Mouse (Mus musculus): ENCODE data around the gene Nfil3. TPM values are rescaled to one million over a fixed set of nuclear protein-coding genes. Genes with fewer than 3 reads are reported as not detected.

The Nfil3 gene
- total RNA-seq, 2 experiments from 2014 or later = 15.7 to 39.9 TPM

DNA sequence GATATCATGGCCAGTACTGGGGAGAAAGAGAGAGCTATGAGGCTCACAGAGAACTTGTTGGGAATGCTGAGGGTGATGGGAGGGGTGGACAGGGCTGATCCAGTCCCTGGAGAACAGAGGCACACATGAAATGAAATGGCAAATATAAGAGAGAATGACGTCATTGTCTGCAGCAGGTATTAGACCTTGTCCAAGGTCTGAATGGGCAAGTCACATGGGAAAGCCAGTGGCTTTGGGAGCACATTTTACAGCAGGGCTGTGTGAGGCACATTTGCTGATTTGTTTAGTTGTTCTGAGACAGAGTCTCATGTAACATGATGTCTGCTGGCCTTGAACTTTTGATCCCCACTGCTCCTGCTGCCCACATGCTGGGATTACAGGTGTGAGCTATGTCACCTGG is 7.0 kb upstream of the Nfil3 start:
- no peak for DNase-seq
- intact Hi-C loops (cut with DNase I; ENCODE audit: low total_unique reads) = loop anchor here (5.0 kb wide), 1 partner anchor 326 kb away; no protein-coding TSS in a partner anchor

DNA sequence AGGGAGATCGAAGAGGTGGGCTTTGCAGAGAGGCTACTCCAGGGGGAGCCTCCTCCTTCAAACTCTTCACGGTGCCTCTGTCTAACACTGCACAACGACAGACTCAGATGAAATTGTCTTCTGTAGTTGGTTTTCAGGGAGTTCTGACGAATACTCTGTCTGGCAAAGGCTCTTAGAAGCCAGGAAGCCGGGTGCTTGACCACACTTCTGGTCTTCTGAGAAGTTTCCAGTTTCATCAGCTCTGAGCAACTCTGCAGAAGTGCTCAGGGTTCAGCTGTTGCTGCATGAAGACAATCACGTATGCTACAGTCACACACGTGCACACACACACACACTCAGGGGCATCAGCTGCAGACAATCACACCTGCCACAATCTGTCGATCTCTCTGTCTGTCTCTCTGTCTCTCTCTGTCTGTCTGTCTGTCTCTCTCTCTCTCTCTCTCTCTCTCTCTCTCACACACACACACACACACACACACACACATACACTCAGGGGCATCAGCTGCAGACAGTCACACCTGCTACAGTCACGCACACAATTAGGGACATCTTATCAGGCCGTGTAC is 5.4 kb upstream of the Nfil3 start:
- intact Hi-C loops (cut with DNase I; ENCODE audit: low total_unique reads) = loop anchor here (5.0 kb wide), 1 partner anchor 324 kb away; no protein-coding TSS in a partner anchor
- DNase-seq = no peak

DNA sequence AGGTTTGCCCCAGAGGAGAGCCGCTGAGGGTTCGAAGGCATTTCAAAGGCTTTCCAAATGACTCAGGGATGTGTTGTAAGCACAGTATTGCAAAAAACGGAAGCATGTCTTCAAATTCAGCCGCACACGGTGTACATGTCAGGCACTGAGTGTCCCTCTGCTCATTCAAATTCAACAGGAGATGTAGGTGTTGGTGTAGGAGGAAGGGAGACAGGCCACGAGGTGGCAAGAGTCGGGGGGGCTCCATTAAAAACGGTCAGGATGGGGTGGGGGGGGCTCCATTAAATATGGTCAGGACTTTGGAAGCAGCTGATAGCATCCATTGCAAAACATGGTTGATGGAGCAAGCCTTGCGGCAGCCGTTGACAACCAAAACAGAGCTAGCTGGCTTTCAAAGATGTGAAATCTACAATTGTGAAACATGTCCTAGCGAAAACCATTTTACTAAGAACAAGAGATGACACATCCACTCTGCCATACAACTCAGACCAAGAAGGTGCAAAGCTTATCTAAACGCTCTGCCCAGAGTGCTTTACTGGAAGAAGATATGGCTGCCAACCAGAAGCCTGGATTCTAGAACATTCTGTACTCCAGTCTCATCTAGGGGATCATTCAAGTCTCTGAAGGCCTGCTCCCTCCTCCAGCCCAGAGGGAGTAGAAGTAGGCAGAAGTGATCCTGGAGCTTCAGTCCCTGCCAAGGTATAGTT is 4.8 kb upstream of the Nfil3 start:
- no peak for DNase-seq
- intact Hi-C loops (cut with DNase I; ENCODE audit: low total_unique reads) = loop anchor here (2.0 to 5.0 kb wide), 2 partner anchors 273 to 323 kb away; no protein-coding TSS in a partner anchor

DNA sequence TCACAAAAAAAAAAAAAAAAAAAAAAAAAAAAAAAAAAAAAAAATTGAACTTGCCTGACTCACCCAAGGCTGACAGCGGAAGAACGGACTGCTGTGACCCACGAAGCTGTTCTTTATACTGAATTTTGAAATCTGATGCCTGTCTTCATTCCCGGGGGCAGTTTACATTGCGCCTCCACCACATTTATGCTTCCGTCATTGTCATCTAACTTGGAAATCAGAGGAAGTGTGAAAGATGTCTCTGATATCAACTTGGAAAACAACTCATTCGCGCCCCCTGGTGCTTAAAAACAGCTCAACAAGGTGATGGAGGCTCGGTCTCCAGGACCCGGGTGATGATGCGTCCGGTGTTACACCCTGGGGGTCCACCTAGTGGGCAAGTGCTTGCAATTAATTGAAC is 1.8 kb upstream of the Nfil3 start:
- intact Hi-C loops (cut with DNase I; ENCODE audit: low total_unique reads) = no loop called here
- peak; percentile 84 for DNase-seq

DNA sequence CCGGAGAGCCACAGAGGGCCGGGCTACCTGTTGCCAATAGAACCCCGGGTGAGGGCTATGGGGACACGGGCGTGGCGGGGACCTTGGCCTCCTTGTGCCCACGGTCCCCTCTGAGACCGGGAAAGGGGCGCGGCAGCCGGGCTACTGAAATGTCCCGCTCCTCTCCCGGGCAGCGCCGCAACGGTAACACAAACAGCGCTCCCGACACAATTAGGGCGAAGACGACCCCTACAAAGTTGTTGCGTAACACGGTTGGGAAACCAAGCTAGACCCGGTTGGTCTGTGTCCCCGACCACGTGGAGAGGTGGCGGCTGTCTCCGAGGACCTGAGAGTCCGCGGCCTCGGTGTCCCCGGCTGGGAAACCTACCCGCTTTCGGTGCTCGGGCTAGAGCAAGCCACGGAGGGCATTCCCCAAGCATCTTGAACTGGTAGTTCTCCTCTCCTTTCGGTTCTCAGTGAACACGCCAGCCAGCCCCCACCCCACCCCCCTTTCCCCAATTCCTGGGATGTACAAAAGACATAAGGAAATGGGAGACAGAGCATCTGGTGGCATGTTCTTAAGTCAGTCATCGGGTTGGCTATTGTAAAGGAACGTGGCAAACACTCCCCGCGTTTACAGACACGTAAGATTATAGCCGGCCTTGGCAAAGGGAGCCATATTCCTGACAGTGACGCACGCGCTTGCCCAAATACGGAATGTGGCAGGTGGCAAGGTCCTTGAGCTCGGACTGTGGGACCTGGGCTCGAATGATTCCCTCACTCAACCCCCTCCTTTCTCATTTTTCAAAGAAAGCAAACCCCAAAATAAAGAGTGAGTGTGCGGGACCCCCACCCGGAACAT is 788 bp upstream of the Nfil3 start:
- peak; percentile 35 for DNase-seq
- intact Hi-C loops (cut with DNase I; ENCODE audit: low total_unique reads) = no loop called here

DNA sequence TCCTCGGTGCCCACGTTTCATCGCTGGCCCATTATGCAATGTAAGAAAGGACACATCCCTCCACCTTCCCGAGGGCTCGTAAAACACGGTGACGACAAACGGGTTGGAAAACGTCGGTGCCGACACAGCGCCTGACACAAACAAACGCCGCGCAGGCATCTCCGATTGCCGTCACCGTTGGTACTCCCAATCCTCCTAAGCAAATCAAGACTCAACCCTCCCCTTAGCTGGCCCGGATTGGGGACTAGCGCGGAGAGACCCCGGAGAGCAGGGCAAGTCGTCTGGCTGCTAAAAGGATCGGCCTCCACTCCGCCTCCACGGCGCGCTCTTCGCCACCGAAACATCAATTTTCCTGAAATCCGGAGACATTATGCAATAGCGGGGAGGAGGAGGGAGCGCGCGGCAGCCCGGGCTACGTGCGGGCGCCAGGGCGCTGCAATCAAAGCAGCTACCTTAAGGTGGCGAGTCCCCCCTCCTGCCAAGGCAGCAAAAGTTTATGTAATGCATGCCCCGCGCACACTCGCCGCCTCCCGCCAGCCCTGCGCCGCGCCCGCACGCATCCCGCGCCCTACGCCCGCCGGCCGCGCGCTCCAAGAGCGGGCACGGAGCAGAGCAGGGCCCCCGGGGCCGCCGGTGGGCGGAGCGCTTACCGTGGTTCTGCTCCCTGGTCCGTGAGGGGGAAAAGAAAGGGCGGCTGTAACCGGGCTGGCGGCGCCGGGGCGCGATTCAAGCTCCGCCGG is 492 bp downstream of the Nfil3 start:
- intact Hi-C loops (cut with DNase I; ENCODE audit: low total_unique reads) = no loop called here
- peak; percentile 60 for DNase-seq

DNA sequence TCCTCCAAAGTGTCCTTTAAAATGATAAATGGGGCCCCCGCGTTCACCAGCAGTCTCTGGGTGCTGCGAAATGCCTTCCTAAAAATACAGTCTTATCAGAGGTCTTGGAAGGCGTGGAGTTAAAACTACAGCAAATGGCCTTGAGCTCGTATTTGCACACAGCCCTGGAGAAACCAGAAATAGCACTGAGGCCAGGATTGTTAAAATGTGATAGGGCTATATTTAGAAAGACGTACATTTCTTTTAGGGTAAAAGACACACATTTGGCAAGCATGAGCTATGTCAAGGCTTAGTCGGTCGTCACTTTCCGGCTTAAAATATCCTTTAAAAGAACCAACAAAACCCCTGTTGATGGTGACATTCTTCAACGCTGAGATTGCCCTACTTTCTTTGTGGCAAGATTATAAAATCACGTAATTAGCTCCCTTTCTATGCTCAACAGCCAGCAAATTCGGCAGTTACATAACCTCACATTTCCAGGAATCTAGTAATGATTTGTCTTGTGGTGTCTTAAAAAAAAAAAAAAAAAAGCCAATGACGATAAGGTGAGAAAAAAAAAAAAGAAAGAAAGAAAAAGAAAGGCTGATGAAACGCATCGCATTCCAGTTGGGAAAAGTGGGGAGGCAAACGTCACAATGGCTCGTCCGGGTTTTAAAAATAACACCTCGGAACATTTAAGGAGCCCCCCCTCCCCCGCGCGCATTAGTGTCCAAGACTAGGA is 1.4 kb downstream of the Nfil3 start:
- DNase-seq = no peak
- intact Hi-C loops (cut with DNase I; ENCODE audit: low total_unique reads) = no loop called here

DNA sequence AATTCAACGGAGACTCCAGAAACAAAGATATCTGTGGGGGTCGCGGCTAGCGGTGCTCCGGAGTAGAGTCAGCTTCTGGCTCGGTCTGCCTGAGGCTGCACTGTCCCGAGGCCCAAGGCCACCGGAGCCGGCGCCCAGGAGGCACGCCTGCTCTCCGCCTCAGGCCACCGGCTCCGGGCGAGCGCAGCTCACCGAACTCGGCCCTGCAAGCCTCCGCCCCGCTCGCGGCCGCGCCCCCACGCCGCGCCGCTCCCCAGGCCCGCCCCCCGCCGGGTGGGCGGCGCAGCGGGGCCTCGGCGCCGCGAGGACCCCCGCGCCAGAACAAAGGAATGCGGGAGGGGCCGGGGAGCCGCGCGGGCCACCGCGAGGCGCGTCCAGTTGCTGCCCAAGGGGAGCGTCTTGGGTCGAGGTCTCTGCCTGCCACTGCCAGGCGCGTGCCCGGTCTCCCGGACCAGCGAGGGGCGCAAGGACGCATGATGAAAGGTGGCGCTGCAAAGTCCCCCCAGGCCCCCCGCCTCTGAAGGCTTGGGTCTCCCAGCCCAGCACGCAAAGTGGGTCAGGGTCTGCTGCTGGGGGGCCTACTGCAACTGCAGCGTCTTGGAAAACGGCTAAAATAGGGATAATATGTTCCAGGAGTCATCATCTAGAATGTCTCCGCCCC is 2.4 kb downstream of the Nfil3 start:
- peak; percentile 52 for DNase-seq
- intact Hi-C loops (cut with DNase I; ENCODE audit: low total_unique reads) = no loop called here

DNA sequence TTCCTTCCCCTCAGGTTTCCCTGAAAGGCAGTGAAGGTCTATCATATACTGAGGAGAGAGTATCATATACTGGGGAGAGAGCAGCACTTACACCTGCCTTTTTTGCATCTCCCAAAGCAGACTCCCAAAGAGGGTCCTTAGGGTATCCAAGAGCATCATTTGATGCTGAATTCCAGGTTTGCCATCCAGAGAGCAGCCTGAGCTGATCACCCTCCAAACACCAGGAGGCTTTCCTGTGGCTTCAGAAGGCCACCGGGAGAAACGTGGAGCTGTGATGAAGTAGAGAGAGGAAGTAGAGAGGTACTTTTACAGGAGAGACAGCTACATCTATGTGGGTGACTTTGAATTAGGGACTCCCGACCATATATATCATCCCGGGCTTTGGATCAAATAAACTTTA is 3.1 kb downstream of the Nfil3 start:
- intact Hi-C loops (cut with DNase I; ENCODE audit: low total_unique reads) = no loop called here
- DNase-seq = no peak

DNA sequence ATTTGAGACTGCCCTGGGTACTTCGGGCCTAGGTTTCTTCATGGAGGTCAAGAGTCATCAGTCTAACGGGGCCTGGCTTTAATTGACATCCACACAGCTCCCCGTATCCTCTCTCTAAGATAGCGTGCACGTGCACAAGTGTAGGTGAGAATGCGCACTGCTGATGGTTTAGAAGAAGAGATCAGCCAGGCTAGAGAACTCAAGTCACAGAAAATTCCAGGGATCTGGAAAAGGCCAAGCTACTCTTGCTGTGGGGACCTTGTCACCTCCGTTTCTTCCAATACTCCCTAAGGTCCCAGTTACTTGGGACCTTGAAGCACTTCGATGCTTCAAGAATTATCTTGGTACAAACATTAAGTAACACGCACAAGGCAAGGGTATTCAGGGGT is 3.7 kb downstream of the Nfil3 start:
- intact Hi-C loops (cut with DNase I; ENCODE audit: low total_unique reads) = no loop called here
- no peak for DNase-seq

DNA sequence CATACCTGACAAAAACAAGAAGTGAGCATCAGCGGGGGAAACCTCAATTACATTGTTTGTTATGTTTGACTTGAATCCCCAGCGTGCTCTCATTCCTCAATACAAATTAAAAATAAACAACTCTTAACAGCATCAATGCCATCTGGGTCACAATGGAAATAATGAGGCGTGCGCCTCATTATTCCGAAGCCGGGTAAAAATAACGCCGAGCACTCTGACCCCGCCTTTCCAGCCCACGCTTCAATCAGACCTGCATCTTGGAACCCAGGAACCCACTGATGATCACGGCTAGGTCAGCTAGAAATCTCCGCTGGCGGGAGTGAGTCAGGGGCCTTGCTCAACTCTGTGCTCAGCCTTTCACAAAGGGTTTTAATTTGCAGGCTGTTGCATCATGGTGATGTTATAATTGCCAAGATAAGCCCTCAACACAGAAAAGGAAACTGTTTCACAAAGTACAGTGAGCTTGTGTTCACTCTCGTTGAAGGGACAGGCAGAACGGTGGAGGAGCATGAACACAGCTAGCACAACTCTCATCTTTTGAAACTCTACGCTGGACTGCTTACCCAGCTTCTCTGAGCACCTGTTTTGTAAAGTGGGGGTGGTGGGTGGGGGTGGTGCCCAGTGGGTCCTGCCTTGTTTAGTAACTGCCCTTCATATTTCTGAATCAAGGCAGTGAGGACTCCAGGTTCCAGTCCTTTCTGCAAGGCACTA is 4.2 kb downstream of the Nfil3 start:
- no peak for DNase-seq
- intact Hi-C loops (cut with DNase I; ENCODE audit: low total_unique reads) = no loop called here

DNA sequence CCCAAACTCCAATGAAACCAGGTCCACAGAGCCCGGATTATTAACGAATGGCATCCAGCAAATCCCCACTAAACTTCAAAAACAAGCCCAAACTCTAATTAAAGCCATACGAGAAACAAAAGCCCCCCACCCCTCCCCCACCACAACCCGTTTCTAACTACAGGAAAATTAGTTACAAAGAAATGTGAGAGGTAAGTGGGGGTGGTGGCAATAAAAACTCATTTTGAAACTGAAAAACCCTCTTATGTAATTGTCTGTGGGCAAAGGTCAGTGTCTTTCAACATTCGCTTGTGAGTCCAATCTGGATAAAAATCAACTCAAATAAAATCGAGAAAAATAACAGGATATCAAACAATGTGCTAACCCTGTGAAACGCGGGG is 4.8 kb downstream of the Nfil3 start:
- intact Hi-C loops (cut with DNase I; ENCODE audit: low total_unique reads) = no loop called here

DNA sequence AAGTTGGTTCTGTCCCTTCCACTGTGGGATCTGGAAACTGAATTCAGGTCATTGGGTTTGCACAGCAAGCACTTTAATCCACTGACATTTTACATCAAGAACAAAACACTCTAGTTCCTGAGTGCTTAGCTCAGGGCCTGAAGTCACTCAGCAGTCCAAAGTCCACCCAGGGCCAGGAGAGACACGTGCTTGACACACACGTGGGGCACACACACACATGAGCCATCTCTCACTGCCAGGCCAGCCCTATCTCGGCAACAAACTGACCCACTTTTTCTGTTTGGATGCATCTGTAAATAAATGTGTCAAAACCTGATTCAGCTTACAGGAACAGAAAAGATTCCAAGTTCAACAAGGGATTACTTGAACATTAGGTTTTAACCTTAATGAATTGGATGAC is 6.2 kb downstream of the Nfil3 start:
- DNase-seq = peak; percentile 38
- intact Hi-C loops (cut with DNase I; ENCODE audit: low total_unique reads) = no loop called here

More for the DNA sequence above, 4.8 kb downstream of the Nfil3 start:
- no peak for DNase-seq

DNA sequence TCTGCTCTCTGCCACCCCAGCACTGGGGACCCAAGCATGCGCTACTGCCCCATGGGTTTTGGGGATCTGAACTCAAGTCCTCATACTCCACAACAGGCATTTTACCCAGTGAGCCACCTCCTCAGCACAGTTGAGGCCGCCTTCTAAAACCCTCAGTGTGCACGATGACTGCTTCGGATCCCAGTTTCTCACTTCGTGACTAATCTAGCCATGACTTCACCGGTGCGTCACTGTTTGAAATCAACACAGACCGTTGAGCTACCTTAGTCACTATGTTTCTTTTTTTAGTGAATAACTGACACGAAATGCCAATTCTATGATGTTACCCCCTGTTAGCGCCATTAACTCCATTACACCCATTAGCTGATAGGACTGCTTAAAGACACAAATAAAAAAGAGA is 7.4 kb downstream of the Nfil3 start:
- intact Hi-C loops (cut with DNase I; ENCODE audit: low total_unique reads) = no loop called here

DNA sequence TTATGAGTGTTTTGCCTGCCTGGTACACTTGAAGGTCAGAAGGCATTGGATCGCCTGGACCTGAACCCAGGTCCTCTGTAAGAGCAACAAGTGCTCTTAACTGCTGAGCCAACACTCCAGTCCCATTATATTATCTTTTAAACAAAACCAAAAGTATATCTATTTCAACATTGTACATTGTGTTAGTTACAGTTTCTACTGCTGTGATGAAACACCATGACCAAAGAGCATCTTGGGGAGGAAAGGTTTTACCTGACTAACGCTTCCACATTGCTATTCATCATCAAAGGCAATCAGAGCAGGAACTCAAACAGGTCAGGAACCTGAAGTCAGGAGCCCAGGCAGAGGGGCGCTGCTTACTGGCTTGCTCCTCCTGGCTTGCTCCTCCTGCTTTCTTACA is 8.2 kb downstream of the Nfil3 start:
- intact Hi-C loops (cut with DNase I; ENCODE audit: low total_unique reads) = no loop called here
- DNase-seq = no peak

More for the DNA sequence above, 7.4 kb downstream of the Nfil3 start:
- DNase-seq = no peak

DNA sequence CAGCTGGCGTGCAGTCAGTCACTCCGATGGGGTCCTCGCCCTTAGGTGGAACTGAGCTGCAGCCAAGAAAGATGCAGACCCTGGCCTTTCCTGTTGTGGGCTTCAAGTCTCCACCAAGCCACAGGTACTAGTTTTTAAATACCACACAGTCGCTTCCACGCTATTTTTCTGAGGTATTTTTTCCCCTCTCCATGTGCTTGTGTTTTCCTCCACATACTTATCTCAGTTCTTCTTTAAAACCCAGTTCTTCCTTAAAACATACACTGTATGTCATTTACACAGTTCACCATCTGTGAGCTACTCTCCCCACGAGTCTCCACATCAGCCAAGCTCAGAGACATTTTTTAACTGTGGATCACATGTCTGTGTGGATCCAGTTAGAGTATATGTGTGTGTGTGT is 10.0 kb downstream of the Nfil3 start:
- intact Hi-C loops (cut with DNase I; ENCODE audit: low total_unique reads) = no loop called here

DNA sequence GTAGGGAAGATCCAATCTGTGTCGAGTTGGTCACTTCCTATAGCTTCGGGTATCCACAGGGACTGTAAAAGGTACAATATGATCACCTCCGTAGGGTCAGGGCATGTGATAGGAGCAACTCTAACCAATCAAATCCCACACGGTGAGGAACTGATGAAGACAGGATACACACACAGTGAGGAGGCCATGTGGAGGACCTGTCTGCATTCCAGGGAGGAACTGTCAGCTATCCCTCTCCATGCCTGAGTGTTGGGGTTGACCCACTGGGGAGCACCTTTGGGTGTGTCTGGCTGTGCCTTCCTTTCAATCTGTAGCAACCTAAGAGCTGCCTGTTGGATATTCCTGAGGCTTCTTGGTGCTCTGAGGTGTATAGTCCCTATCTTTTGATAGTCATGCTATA is 18.0 kb downstream of the Nfil3 start:
- intact Hi-C loops (cut with DNase I; ENCODE audit: low total_unique reads) = no loop called here
- DNase-seq = no peak

More for the DNA sequence above, 10.0 kb downstream of the Nfil3 start:
- no peak for DNase-seq

DNA sequence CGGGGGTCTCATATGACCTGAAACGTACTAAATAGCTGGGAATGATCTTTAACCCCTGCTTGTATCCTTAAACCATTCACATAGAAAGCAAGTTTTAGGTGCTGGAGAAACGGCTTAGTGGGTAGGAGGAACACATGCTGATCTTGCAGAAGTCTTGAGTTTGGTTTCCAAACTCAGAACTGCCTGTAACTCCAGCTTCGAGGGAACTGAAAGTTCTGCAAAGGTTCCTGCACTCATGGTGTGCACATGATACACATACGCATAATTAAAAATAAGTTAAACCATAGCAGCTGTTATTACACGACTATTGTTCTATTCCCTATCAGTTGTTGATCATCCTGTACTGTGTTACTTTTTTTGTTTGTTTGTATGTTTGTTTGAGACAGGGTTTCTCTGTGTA is 18.5 kb downstream of the Nfil3 start:
- DNase-seq = no peak
- intact Hi-C loops (cut with DNase I; ENCODE audit: low total_unique reads) = no loop called here

All from gastrocnemius, postnatal 14 days (tissue).